Mouse (Mus musculus): ENCODE measurements around the gene Emsy. TPM values are rescaled to one million over a fixed set of nuclear protein-coding genes. Genes with fewer than 3 reads are reported as not detected.

The Emsy gene
- polyA plus RNA-seq, 1 experiment = 14.8 TPM

DNA sequence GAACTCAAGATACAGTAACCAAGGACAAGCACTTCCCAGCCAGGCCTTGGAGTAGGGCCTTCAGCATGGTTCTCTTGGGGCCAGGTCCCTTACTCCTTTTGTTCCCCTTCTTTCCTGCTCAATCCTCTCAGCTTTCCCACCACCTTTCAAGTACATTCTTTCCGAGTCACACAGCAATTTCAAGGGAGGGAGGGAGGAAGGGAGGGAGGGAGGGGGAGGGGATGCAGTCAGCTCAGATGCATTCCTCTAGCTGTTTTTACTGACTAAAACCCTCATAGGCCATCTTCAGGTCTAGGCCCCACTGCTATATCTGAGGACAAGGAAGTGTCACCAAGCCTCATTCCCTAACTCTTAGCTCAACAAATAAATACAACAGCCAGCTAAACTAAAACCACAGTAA is 12.3 kb downstream of the Emsy start:
- peaks cover 21% of the 10 kb centered on the region for H3K36me3 ChIP-seq (ENCODE audit: control insufficient read depth, insufficient read depth, low read length)
- H3K27ac ChIP-seq (ENCODE audit: insufficient read depth, low read length) = no peak overlapping the region
- H3K4me1 ChIP-seq (ENCODE audit: control insufficient read depth, insufficient read depth, insufficient read length) = no peaks in the 10 kb centered on the region
- WGBS = 93% methylated on average over 1 of the region's 1 CpGs
- DNase-seq (ENCODE audit: low read depth in 1 of 2, low spot score in 2 of 2) = no peak
- no peak for TF ChIP-seq CTCF (IDR thresholded peaks at IDR 0.05; ENCODE audit: extremely low read depth, insufficient read depth, insufficient read length, insufficient replicate concordance)
- no peak for TF ChIP-seq POLR2A (IDR thresholded peaks at IDR 0.05; ENCODE audit: low read depth, low read length)
- H3K27me3 ChIP-seq (ENCODE audit: control insufficient read depth, insufficient read depth, low read length) = no peaks in the 10 kb centered on the region
- no peak overlapping the region for H3K4me3 ChIP-seq (ENCODE audit: extremely low read depth, insufficient read depth, insufficient read length)

DNA sequence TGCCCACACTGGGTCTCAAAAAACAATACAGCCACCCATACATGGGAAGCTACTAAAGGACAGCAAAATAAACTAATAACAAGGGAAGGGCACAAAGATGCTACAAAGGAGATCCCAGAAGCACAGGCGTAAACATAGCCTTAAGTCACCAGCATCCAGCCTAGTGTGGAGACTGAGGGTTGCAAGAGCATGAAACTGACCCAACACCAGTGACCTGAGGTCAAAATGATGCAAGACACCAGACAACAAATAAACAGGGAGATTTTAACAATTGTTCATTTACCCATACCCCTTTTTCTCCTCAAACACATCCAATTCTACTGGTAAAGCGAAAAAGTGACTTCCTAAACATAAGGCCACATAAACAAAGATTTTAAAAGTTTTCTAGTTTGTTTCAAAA is 20.0 kb downstream of the Emsy start:
- 89% methylated on average over 2 of the region's 2 CpGs for WGBS
- Histone ChIP-seq H3K36me3 (ENCODE audit: control insufficient read depth, insufficient read depth, low read length) (peaks cover 23% of the 10 kb centered on the region), H3K27me3 (ENCODE audit: control insufficient read depth, insufficient read depth, low read length) (no peaks in the 10 kb centered on the region), H3K4me3 (ENCODE audit: extremely low read depth, insufficient read depth, insufficient read length) (no peak overlapping the region), H3K27ac (ENCODE audit: insufficient read depth, low read length) (no peak overlapping the region), H3K4me1 (ENCODE audit: control insufficient read depth, insufficient read depth, insufficient read length) (no peaks in the 10 kb centered on the region)
- no peak for DNase-seq (ENCODE audit: low read depth in 1 of 2, low spot score in 2 of 2)
- TF ChIP-seq CTCF (IDR thresholded peaks at IDR 0.05; ENCODE audit: extremely low read depth, insufficient read depth, insufficient read length, insufficient replicate concordance) (no peak), POLR2A (IDR thresholded peaks at IDR 0.05; ENCODE audit: low read depth, low read length) (no peak)

DNA sequence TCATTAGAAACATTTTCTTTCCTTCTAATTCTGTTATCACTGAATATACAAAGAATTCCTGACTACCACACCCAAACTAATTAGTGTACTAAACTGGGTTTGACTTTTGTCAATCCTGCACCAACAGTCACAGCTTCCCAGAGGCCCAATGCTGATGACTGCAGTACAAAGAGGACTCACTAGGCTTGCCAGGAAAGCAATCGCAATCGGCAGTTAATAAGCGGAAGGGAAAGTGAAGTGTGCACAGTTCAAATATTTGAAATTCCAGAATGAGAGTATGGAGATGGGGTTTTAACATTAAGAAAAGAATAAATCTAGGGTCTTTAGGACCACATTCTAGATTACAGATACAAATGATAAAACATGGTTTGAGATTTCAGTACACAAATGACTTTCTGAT is 23.6 kb downstream of the Emsy start:
- H3K36me3 ChIP-seq (ENCODE audit: control insufficient read depth, insufficient read depth, low read length) = peaks cover 22% of the 10 kb centered on the region
- H3K4me3 ChIP-seq (ENCODE audit: extremely low read depth, insufficient read depth, insufficient read length) = no peak overlapping the region
- DNase-seq (ENCODE audit: low read depth in 1 of 2, low spot score in 2 of 2) = no peak
- TF ChIP-seq CTCF (IDR thresholded peaks at IDR 0.05; ENCODE audit: extremely low read depth, insufficient read depth, insufficient read length, insufficient replicate concordance) = no peak
- no peaks in the 10 kb centered on the region for H3K27me3 ChIP-seq (ENCODE audit: control insufficient read depth, insufficient read depth, low read length)
- no peaks in the 10 kb centered on the region for H3K4me1 ChIP-seq (ENCODE audit: control insufficient read depth, insufficient read depth, insufficient read length)
- H3K27ac ChIP-seq (ENCODE audit: insufficient read depth, low read length) = no peak overlapping the region
- WGBS = 93% methylated on average over 3 of the region's 3 CpGs

DNA sequence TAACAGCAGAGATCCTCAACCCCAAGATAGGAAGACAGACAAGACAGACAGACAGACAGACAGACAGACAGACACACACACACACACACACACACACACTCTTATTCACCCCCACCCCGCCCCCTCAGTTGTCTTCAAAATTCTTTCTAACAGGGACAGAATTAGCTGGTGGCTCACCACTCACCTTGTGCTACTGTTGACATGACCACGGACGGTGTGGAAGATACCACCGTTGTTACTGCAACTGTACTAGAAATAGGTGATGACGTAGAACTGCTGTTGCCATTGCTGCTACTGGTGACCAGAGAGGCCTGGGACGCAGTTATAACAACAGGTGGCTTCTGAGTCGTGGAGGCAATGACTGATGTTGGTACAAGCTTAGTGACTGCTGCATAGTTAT is 26.6 kb downstream of the Emsy start:
- TF ChIP-seq POLR2A (IDR thresholded peaks at IDR 0.05; ENCODE audit: low read depth, low read length) = no peak
- TF ChIP-seq CTCF (IDR thresholded peaks at IDR 0.05; ENCODE audit: extremely low read depth, insufficient read depth, insufficient read length, insufficient replicate concordance) = no peak
- Histone ChIP-seq H3K36me3 (ENCODE audit: control insufficient read depth, insufficient read depth, low read length) (peaks cover 17% of the 10 kb centered on the region), H3K27ac (ENCODE audit: insufficient read depth, low read length) (no peak overlapping the region), H3K4me1 (ENCODE audit: control insufficient read depth, insufficient read depth, insufficient read length) (no peaks in the 10 kb centered on the region), H3K4me3 (ENCODE audit: extremely low read depth, insufficient read depth, insufficient read length) (no peak overlapping the region), H3K27me3 (ENCODE audit: control insufficient read depth, insufficient read depth, low read length) (no peaks in the 10 kb centered on the region)
- WGBS = 94% methylated on average over 7 of the region's 7 CpGs
- no peak for DNase-seq (ENCODE audit: low read depth in 1 of 2, low spot score in 2 of 2)

DNA sequence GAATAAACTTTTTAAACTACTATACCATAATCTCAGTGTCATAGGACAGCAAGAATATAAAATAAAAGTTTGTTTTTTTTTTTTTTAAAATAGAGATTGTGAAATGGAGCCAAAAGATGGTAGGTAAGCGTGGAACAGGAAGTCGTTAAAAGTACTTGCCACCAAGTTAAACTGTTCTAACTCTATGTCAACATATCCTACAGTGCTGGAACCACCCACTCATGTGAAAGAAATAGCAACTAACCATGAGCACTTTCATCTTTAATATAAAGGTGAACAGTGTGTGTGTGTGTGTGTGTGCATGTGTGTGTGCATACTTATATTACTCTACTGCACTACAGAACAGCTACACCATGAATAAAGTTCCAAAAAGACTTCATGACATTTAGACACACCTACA is 38.8 kb downstream of the Emsy start:
- H3K27ac ChIP-seq (ENCODE audit: insufficient read depth, low read length) = no peak overlapping the region
- no peak overlapping the region for H3K4me3 ChIP-seq (ENCODE audit: extremely low read depth, insufficient read depth, insufficient read length)
- no peak for TF ChIP-seq CTCF (IDR thresholded peaks at IDR 0.05; ENCODE audit: extremely low read depth, insufficient read depth, insufficient read length, insufficient replicate concordance)
- no peak for TF ChIP-seq POLR2A (IDR thresholded peaks at IDR 0.05; ENCODE audit: low read depth, low read length)
- 67% methylated on average over 2 of the region's 2 CpGs for WGBS
- peaks cover 24% of the 10 kb centered on the region for H3K36me3 ChIP-seq (ENCODE audit: control insufficient read depth, insufficient read depth, low read length)
- no peaks in the 10 kb centered on the region for H3K27me3 ChIP-seq (ENCODE audit: control insufficient read depth, insufficient read depth, low read length)
- H3K4me1 ChIP-seq (ENCODE audit: control insufficient read depth, insufficient read depth, insufficient read length) = no peaks in the 10 kb centered on the region
- DNase-seq (ENCODE audit: low read depth in 1 of 2, low spot score in 2 of 2) = no peak

DNA sequence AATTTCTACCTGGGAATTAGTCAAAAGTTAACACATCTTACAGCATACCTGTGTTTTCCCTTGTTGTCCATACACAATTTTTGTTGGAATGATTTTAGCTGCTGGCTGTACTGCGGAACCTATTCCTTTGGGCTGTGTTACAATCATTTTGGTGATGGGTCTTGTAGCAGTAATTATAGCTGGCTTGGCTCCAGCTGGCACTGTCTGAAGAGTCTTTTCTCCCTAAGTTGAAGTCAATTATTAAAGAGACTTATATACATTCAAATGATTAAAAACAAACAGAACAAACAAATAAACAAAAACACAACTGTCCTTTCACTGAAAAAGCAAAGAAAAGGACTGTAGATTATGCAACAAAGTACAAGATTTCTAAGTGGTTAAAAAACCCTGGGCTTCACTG is 43.6 kb downstream of the Emsy start:
- no peak for DNase-seq (ENCODE audit: low read depth in 1 of 2, low spot score in 2 of 2)
- Histone ChIP-seq H3K27me3 (ENCODE audit: control insufficient read depth, insufficient read depth, low read length) (no peaks in the 10 kb centered on the region), H3K4me1 (ENCODE audit: control insufficient read depth, insufficient read depth, insufficient read length) (no peaks in the 10 kb centered on the region), H3K27ac (ENCODE audit: insufficient read depth, low read length) (no peak overlapping the region), H3K4me3 (ENCODE audit: extremely low read depth, insufficient read depth, insufficient read length) (no peak overlapping the region), H3K36me3 (ENCODE audit: control insufficient read depth, insufficient read depth, low read length) (peaks cover 15% of the 10 kb centered on the region)
- TF ChIP-seq CTCF (IDR thresholded peaks at IDR 0.05; ENCODE audit: extremely low read depth, insufficient read depth, insufficient read length, insufficient replicate concordance) = no peak
- no peak for TF ChIP-seq POLR2A (IDR thresholded peaks at IDR 0.05; ENCODE audit: low read depth, low read length)
- WGBS = 100% methylated on average over 1 of the region's 1 CpGs

DNA sequence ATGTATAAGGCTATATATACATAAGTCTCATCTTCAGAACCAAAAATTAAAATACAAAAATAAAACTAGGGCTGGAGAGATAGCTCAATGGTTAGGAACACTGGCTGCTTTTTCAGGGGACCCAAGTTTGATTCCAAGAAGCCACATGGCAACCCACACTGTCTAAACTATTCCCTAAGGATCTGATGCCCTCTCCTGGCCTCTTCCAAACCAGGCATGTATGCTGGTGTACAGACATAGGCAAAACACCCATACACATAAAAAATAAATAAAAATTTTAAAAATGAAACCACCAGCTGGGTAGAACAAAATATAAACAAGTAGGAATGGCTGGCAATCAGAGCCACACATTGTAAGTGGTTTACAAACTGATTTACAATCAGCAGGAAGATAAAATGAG is 48.1 kb downstream of the Emsy start:
- Histone ChIP-seq H3K4me1 (ENCODE audit: control insufficient read depth, insufficient read depth, insufficient read length) (no peaks in the 10 kb centered on the region), H3K27me3 (ENCODE audit: control insufficient read depth, insufficient read depth, low read length) (no peaks in the 10 kb centered on the region), H3K4me3 (ENCODE audit: extremely low read depth, insufficient read depth, insufficient read length) (no peak overlapping the region), H3K36me3 (ENCODE audit: control insufficient read depth, insufficient read depth, low read length) (peaks cover 6% of the 10 kb centered on the region), H3K27ac (ENCODE audit: insufficient read depth, low read length) (no peak overlapping the region)
- DNase-seq (ENCODE audit: low read depth in 1 of 2, low spot score in 2 of 2) = no peak
- TF ChIP-seq CTCF (IDR thresholded peaks at IDR 0.05; ENCODE audit: extremely low read depth, insufficient read depth, insufficient read length, insufficient replicate concordance) = no peak
- TF ChIP-seq POLR2A (IDR thresholded peaks at IDR 0.05; ENCODE audit: low read depth, low read length) = no peak

Data from spleen, adult 2 months (tissue).